Mouse (Mus musculus): Measurements from ENCODE around the gene Ppm1h. TPM values are rescaled to one million over a fixed set of nuclear protein-coding genes. Genes with fewer than 3 reads are reported as not detected.

Gene Ppm1h
- polyA plus RNA-seq, 1 experiment from 2014 or later, result 13.7 TPM

DNA sequence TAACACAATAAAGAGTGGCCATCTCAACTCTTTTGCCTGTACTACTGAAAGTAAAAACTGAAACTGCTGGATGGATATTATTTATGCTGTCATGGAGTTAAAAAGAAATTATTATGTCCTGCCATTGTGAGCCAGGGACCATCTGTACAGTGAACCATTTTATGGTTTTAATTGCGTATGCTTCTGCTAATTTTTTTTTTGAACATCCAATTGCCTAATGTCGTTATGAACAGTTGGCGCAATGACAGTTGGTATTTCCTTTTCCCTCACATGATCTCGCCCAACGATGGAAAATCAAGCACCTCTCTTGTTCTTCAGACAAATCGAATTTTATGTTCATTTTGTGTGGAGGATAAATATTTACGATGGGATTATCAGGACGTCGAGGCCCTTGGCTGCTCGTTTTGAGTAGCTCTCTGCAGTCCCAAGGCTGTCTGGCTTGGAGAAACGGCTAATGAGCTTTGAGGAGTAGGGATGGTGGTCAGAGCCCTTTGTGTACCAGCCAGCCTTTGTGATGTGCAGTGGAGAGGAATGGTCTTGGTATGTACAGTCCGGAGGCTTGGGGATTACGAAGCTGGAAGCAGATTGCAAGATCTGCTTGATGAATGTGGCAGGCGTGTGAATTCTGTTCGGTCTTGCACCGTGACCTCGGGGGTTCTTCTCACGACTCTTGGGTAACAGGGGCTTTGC lies 183.3 kb downstream of the Ppm1h start:
- 57% methylated on average over 18 of the region's 18 CpGs for WGBS
- Histone ChIP-seq H3K36me3 (no peaks in the 10 kb centered on the region), H3K27me3 (replicated peaks) (no peaks in the 10 kb centered on the region), H3K4me1 (replicated peaks) (peaks cover 12% of the 10 kb centered on the region; the same call in 1 of the 2 replicates), H3K9ac (no peak overlapping the region), H3K27ac (no peak overlapping the region), H3K9me3 (no peaks in the 10 kb centered on the region), H3K4me3 (replicated peaks) (no peak overlapping the region), H3K4me2 (replicated peaks) (no peak overlapping the region)
- ATAC-seq, result no peak

DNA sequence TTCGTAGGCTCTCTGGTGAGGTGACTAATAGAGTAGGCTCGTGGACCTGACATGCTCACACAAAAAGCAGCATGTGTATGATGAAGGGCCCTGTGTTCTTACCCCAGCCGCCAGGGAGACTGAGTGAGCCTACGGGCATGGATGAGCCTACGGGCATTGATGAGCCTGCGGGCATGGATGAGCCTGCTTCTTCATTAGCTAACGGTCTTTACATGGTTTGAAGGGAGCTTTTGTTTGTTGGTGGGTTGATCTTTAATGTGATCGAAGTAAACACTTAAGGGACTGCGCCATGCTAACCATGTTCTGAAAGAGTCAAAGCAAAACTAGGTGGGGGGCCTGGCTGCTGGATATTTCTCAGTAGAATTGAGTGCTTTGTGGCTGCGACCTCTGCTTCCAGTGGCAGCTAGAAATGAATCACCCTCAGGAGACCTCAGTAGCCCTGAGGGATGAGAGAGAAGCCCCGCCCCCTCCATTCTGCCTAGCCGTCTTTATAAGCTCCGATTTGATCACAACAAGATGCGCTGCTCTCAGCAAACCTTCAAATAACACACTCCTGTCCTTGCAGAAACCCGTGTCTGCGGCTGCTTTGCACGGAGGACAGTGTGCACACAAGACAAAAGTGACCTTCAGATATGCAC lies 183.9 kb downstream of the Ppm1h start:
- H3K27ac ChIP-seq, result no peak overlapping the region
- no peak overlapping the region for H3K4me2 ChIP-seq (replicated peaks)
- no peak overlapping the region for H3K9ac ChIP-seq
- H3K4me3 ChIP-seq (replicated peaks), result no peak overlapping the region
- no peaks in the 10 kb centered on the region for H3K36me3 ChIP-seq
- ATAC-seq, result no peak
- no peaks in the 10 kb centered on the region for H3K9me3 ChIP-seq
- H3K27me3 ChIP-seq (replicated peaks), result no peaks in the 10 kb centered on the region
- WGBS, result 77% methylated on average over 17 of the region's 17 CpGs
- peaks cover 12% of the 10 kb centered on the region; the same call in 1 of the 2 replicates for H3K4me1 ChIP-seq (replicated peaks)

DNA sequence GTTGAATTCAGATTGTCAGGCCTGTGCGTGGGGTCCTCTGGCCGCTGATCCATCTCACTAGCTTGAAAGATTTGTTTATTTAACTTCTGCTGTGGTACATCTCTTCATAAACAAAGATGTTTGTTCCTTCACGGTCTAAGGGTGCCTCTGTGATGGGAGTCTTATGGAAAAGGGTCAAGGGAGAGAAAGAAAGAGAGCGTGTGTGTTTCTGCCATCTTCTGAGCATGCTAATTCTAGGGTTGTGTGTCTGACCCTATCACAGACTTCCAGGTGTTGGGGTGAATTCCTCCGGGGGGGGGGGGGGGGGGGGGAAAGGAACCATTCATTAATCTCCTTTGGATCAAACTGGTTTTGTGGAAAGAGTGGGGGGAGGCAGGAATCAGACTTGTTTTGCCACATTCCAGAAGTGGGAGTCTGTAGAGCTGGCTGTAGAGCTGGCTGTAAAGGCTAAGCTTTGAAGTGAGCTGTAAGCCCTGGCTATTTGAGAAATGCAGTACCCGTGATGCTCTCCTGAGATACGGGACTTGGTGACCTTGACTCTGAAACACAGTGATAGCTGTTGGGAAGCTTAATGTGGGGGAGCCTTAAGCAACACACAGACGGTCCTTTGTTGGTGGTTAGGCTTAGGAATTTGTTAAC lies 191.4 kb downstream of the Ppm1h start:
- Histone ChIP-seq H3K4me2 (replicated peaks) (no peak overlapping the region), H3K9me3 (no peaks in the 10 kb centered on the region), H3K4me3 (replicated peaks) (no peak overlapping the region), H3K27me3 (replicated peaks) (no peaks in the 10 kb centered on the region), H3K9ac (no peak overlapping the region), H3K27ac (no peak overlapping the region), H3K4me1 (replicated peaks) (peaks cover 11% of the 10 kb centered on the region; the same call in 1 of the 2 replicates), H3K36me3 (no peaks in the 10 kb centered on the region)
- peak; percentile 57 for ATAC-seq
- WGBS, result 30% methylated on average over 8 of the region's 8 CpGs

DNA sequence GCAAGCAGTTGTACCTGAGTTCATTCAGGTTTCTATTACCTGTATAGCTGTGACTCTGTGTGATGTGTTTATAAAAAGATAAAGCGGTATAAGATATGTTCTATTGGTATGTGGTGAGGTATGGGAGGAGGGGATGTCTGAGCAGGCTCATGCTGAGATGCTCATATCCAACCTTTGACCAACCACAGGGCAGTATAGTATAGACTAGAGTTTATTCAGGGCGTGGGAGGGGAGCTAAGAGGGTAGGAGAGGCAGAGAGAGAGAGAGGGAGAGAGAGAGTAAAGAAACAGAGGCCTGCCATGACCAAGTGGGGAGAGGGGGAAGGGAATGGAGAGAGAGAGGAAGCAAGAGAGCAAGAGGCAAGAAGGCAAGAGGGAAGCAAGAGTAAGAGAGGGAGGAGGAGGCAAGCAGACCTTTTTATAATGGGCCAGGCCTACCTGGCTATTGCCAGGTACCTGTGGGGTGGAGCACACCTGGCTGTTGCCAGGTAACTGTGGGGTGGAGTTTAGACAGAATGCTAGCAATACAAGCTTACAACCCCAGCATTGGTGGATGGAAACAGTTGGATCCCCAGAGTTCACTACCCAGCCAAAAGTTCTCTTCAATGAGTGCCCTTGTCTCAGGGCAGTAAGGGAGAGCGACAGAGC lies 192.4 kb downstream of the Ppm1h start:
- H3K27me3 ChIP-seq (replicated peaks), result no peaks in the 10 kb centered on the region
- 67% methylated on average over 3 of the region's 3 CpGs for WGBS
- H3K9me3 ChIP-seq, result no peaks in the 10 kb centered on the region
- H3K27ac ChIP-seq, result no peak overlapping the region
- no peak overlapping the region for H3K4me3 ChIP-seq (replicated peaks)
- ATAC-seq, result peak; percentile 75
- H3K9ac ChIP-seq, result no peak overlapping the region
- H3K4me2 ChIP-seq (replicated peaks), result no peak overlapping the region
- H3K36me3 ChIP-seq, result no peaks in the 10 kb centered on the region
- peaks cover 11% of the 10 kb centered on the region; the same call in 1 of the 2 replicates for H3K4me1 ChIP-seq (replicated peaks)

DNA sequence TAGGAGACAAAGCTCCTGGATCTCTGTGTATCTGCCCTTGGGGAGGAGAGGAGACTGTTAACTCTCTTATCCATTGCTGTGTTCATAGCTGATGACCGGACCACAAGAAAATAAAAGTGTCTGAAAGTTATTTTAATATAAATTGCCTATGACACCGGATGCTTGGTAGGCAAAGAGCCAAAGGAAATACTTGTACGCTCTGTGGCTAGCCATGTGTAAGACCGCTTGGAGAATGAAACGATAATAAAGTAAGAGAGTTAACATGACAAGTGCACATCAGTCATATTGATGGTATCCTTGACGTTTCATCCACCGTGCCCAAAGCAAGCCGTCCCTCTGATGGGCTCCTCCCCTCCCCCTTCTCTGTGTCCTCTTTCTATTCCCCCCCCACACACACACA lies 194.2 kb downstream of the Ppm1h start:
- Histone ChIP-seq H3K4me2 (replicated peaks) (no peak overlapping the region), H3K27me3 (replicated peaks) (no peaks in the 10 kb centered on the region), H3K9me3 (no peaks in the 10 kb centered on the region), H3K4me1 (replicated peaks) (peaks cover 11% of the 10 kb centered on the region; the same call in 1 of the 2 replicates), H3K9ac (no peak overlapping the region), H3K27ac (no peak overlapping the region), H3K36me3 (no peaks in the 10 kb centered on the region), H3K4me3 (replicated peaks) (no peak overlapping the region)
- no peak for ATAC-seq
- WGBS, result 66% methylated on average over 8 of the region's 8 CpGs

DNA sequence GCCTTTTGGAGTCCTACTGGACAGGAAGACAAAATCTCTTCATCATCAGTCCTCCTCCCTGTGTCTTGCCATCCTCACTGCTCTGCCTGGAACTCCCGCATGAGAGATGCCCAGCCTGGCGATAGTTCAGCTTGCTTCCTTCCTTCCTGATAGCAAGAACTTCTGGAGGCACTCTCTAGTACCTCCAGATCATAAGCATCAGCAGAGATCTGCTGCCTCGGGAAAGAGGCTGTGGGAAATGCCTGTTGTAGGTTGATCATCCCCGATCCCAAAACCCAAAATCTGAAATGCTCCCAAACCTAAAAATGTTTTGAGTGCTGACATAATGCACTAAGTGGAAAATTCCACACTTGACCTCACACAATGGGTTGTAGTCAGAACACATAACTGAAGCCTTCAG lies 198.4 kb downstream of the Ppm1h start:
- no peak overlapping the region for H3K4me3 ChIP-seq (replicated peaks)
- no peak overlapping the region for H3K27ac ChIP-seq
- no peaks in the 10 kb centered on the region for H3K27me3 ChIP-seq (replicated peaks)
- 71% methylated on average over 4 of the region's 4 CpGs for WGBS
- no peaks in the 10 kb centered on the region for H3K9me3 ChIP-seq
- no peaks in the 10 kb centered on the region for H3K36me3 ChIP-seq
- H3K9ac ChIP-seq, result no peak overlapping the region
- no peak overlapping the region for H3K4me2 ChIP-seq (replicated peaks)
- H3K4me1 ChIP-seq (replicated peaks), result no peaks in the 10 kb centered on the region
- ATAC-seq, result no peak

DNA sequence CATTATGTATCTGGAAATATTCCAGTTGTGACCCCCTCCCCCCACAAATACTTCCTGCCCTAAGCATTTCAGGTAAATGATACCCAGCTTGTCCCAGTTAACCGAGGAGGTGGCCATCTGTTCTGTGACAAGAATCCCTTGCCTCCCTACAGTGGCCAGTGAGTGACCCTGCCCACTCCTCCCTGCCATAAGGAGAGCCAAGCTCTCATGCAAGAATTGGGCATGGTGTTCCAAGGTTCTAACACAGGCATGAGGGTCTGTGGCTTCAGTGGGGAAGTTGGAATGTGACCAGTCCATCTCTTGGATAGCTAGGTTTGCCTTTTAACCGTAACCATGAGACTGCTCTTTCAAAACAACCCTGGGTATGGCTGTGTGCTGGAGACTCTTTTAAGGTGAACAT lies 198.9 kb downstream of the Ppm1h start:
- H3K9me3 ChIP-seq, result no peaks in the 10 kb centered on the region
- no peak for ATAC-seq
- no peak overlapping the region for H3K27ac ChIP-seq
- H3K36me3 ChIP-seq, result no peaks in the 10 kb centered on the region
- no peak overlapping the region for H3K4me3 ChIP-seq (replicated peaks)
- no peaks in the 10 kb centered on the region for H3K4me1 ChIP-seq (replicated peaks)
- H3K9ac ChIP-seq, result no peak overlapping the region
- no peaks in the 10 kb centered on the region for H3K27me3 ChIP-seq (replicated peaks)
- H3K4me2 ChIP-seq (replicated peaks), result no peak overlapping the region
- 76% methylated on average over 2 of the region's 2 CpGs for WGBS

DNA sequence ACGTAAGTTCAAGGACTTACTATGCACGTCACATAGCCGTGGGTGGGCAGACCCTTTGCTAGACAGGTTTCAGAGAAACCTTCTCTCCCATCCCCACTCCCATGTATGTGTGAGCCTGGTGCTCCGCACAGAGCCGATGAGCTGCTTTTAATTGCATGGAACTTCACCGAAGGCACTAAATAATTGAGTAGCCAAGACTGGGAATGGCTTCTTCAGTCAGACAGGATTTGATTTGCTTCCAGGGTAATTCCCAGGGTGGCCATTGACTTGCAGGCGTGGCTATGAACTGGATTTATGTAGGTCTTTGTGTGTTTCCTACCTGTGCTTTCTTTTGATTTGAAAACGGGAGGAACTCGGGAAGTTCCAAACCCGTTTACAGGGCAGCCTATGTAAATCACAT lies 202.9 kb downstream of the Ppm1h start:
- Histone ChIP-seq H3K27ac (no peak overlapping the region), H3K4me1 (replicated peaks) (peaks cover 21% of the 10 kb centered on the region), H3K36me3 (no peaks in the 10 kb centered on the region), H3K4me2 (replicated peaks) (no peak overlapping the region), H3K4me3 (replicated peaks) (no peak overlapping the region), H3K9me3 (no peaks in the 10 kb centered on the region), H3K27me3 (replicated peaks) (no peaks in the 10 kb centered on the region), H3K9ac (no peak overlapping the region)
- 81% methylated on average over 10 of the region's 10 CpGs for WGBS
- no peak for ATAC-seq

DNA sequence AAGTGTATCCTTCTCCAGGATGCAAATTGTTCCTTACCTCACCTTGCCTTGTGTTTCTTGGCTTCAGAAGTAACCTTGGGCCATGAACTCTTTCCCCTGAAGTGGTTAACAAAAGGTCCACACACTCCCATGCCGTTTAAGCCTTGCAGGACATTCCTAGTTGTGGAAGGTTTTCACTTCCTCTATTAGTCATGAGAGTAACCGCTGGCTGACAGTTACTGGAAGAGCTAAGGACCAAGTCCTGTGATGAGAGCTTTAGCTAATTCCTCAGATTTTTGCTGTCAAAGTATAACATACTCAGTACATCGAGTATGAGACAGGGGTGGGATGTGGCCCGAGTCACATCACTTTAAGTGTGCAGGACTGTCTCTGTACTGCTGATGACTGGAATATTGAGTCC lies 204.1 kb downstream of the Ppm1h start:
- 36% methylated on average over 4 of the region's 4 CpGs for WGBS
- peaks cover 28% of the 10 kb centered on the region for H3K4me1 ChIP-seq (replicated peaks)
- no peaks in the 10 kb centered on the region for H3K27me3 ChIP-seq (replicated peaks)
- H3K4me2 ChIP-seq (replicated peaks), result no peak overlapping the region
- no peaks in the 10 kb centered on the region for H3K36me3 ChIP-seq
- H3K4me3 ChIP-seq (replicated peaks), result no peak overlapping the region
- no peak overlapping the region for H3K9ac ChIP-seq
- no peaks in the 10 kb centered on the region for H3K9me3 ChIP-seq
- no peak overlapping the region for H3K27ac ChIP-seq
- ATAC-seq, result no peak

DNA sequence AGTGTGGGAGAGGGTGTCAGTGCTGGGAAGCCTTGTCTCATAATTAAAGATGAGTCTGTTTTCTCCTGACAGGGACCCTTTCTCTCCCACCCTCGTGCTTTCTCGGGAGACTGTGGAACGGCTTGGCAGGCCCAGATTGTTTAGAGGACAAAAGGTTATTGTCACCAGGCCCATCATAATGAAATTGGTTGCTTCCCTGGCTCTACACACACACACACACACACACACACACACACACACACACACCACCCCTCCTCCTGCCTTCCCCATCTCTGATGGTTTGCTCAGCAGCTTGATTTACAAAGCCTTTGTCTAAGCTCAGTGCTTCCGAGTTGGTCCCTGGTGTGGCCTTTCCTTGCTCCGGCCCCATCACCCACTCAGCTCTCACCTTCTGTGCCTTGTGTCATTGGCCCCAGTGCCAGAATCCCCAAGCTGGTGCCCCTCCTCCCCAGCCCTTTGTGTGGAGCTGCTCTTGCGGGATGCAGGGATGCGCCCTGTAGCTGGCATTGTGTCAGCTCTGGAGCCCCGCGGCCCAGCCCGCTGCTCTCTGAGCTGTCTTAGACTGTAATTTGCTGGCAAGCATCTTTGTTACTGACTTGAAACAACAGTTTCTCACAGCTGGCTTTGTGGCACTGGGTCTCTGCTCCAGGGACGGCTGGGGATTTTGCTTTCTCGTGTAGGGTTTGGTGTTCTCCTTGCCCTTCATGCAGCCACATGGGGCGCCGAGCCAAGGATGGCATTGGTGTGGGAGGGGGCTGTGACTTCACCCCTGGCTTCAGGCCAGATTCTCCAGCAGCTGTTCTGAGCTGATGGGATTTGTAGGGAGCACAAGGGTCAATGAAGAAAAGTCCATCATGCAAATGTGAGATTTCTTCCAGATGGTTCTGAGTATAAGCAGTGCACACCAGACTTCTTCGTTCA lies 205.5 kb downstream of the Ppm1h start:
- H3K27me3 ChIP-seq (replicated peaks), result no peaks in the 10 kb centered on the region
- 27% methylated on average over 15 of the region's 15 CpGs for WGBS
- peak overlapping the region; percentile 20; the same call in 1 of the 2 replicates for H3K4me2 ChIP-seq (replicated peaks)
- H3K9me3 ChIP-seq, result no peaks in the 10 kb centered on the region
- ATAC-seq, result peak; percentile 50
- H3K27ac ChIP-seq, result peak overlapping the region; percentile 89
- H3K4me1 ChIP-seq (replicated peaks), result peaks cover 32% of the 10 kb centered on the region
- no peaks in the 10 kb centered on the region for H3K36me3 ChIP-seq
- H3K4me3 ChIP-seq (replicated peaks), result no peak overlapping the region
- H3K9ac ChIP-seq, result peak overlapping the region; percentile 23; the same call in 1 of the 2 replicates

DNA sequence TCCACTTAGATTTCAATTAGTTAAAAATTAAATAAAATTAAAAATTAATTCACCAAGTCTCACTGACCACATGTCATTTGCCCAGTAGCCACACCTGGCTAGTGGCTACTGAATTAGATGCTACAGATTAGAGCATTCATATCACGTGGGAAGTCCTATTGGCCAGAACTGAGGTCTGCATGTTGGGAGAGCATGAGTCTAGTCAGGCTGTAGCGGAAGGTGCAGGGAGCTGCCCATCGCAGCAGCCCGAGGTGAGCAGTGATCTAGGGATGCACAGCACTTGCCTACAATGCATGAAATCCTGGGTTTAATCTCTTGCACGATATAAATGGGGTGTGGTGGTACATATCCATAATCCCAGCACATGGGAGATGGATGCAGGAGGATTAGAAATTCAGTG lies 206.7 kb downstream of the Ppm1h start:
- Histone ChIP-seq H3K27ac (no peak overlapping the region), H3K4me3 (replicated peaks) (no peak overlapping the region), H3K27me3 (replicated peaks) (no peaks in the 10 kb centered on the region), H3K36me3 (no peaks in the 10 kb centered on the region), H3K4me2 (replicated peaks) (no peak overlapping the region), H3K4me1 (replicated peaks) (peaks cover 32% of the 10 kb centered on the region), H3K9me3 (no peaks in the 10 kb centered on the region), H3K9ac (no peak overlapping the region)
- WGBS, result 88% methylated on average over 5 of the region's 5 CpGs
- no peak for ATAC-seq

All from intestine, embryonic 15.5 days (tissue).